Mouse (Mus musculus) lung, adult 2 months (tissue): ENCODE results near the gene B3gnt2. TPM values are rescaled to one million over a fixed set of nuclear protein-coding genes. Genes with fewer than 3 reads are reported as not detected.
A peak's percentile ranks its signal among the peaks of the same experiment; 100 is the strongest.

Experiments
- DNase-seq: peaks from one replicate; pipeline ENCODE4 v3.0.0; 2022
- H3K4me1 ChIP-seq: fragments of 200-500 bp; 2 replicates; pipeline ENCODE4 v1.6.1; 2011; ENCODE audit warnings: low read length; ENCODE audit not compliant: control insufficient read depth, insufficient read depth
- H3K4me3 ChIP-seq: fragments of 200-500 bp; replicated peaks from 2 replicates; pipeline ENCODE3; 2011; ENCODE audit warnings: low read depth, mild to moderate bottlenecking, control low read depth, low read length; ENCODE audit errors: extremely low read depth
- CTCF ChIP-seq: fragments of 200-500 bp; IDR thresholded peaks from 2 replicates; pipeline ENCODE4 v1.5.1; 2011; ENCODE audit warnings: mild to moderate bottlenecking, low read length, control low read depth; ENCODE audit not compliant: insufficient read depth
- POLR2A ChIP-seq: fragments of 200-500 bp; IDR thresholded peaks from 2 replicates; pipeline ENCODE4 v1.6.1; 2011; ENCODE audit warnings: low read depth, mild to moderate bottlenecking, control low read depth, low read length, borderline replicate concordance; ENCODE audit errors: extremely low read depth
- WGBS: fragments of 180-500 bp; shearing (Covaris S2); methylation state at CpG from one replicate; pipeline ENCODE4 v1.1.7; 2018; 5-methylcytosine and 5-hydroxymethylcytosine counted together
- polyA plus RNA-seq: library from polyadenylated mRNA; depleted of rRNA; stranded (reverse); fragments of >200 nt; gene quantifications from 2 replicates; pipeline ENCODE4 v1.2.3, GENCODE M21; 2012

Gene B3gnt2
- polyA plus RNA-seq, 1 experiment: 18.6 TPM

- DNase-seq: no peak
- Histone ChIP-seq H3K4me1 (peaks cover 9% of the 10 kb centered on the region), H3K4me3 (peak overlapping the region; percentile 17)
- TF ChIP-seq POLR2A (no peak), CTCF (no peak)
- WGBS: 27% methylated on average over 4 of the region's 4 CpGs
Measured at GRCm38 (mm10) chr11:22872307-22872680, 11.5 kb upstream of the B3gnt2 start.

- no peak for DNase-seq
- peak overlapping the region; percentile 49 for H3K4me3 ChIP-seq
Measured at GRCm38 (mm10) chr11:22871628-22872306, 11.0 kb upstream of the B3gnt2 start.

GRCm38 (mm10) chr11:22868582-22868981, 7.8 kb upstream of the B3gnt2 start:
- TF ChIP-seq POLR2A (no peak), CTCF (no peak)
- WGBS: 72% methylated on average over 8 of the region's 8 CpGs
- DNase-seq: no peak

More at GRCm38 (mm10) chr11:22871628-22872306, 11.0 kb upstream of the B3gnt2 start:
- WGBS: 21% methylated on average over 7 of the region's 7 CpGs
- H3K4me1 ChIP-seq: peaks cover 9% of the 10 kb centered on the region
- TF ChIP-seq CTCF (no peak), POLR2A (0 out of 2 replicates have a peak, but pooled peaks have one; percentile 15)

GRCm38 (mm10) chr11:22867691-22868090, 6.9 kb upstream of the B3gnt2 start:
- H3K4me1 ChIP-seq: peaks cover 13% of the 10 kb centered on the region
- 87% methylated on average over 5 of the region's 5 CpGs for WGBS
- DNase-seq: no peak
- TF ChIP-seq POLR2A: no peak
- no peak for TF ChIP-seq CTCF
- H3K4me3 ChIP-seq: no peak overlapping the region

More at GRCm38 (mm10) chr11:22868582-22868981, 7.8 kb upstream of the B3gnt2 start:
- Histone ChIP-seq H3K4me1 (peaks cover 14% of the 10 kb centered on the region), H3K4me3 (no peak overlapping the region)

GRCm38 (mm10) chr11:22865635-22866246, 5.0 kb upstream of the B3gnt2 start:
- TF ChIP-seq POLR2A: no peak
- no peak for TF ChIP-seq CTCF
- DNase-seq: no peak
- WGBS: 87% methylated on average over 7 of the region's 7 CpGs
- Histone ChIP-seq H3K4me1 (peaks cover 8% of the 10 kb centered on the region), H3K4me3 (no peak overlapping the region)

- TF ChIP-seq CTCF (no peak), POLR2A (no peak)
- H3K4me3 ChIP-seq: no peak overlapping the region
- peaks cover 8% of the 10 kb centered on the region for H3K4me1 ChIP-seq
- WGBS: 70% methylated on average over 8 of the region's 8 CpGs
- DNase-seq: no peak
Measured at GRCm38 (mm10) chr11:22864305-22865060, 3.7 kb upstream of the B3gnt2 start.

- DNase-seq: no peak
- TF ChIP-seq CTCF (no peak), POLR2A (no peak)
- 64% methylated on average over 4 of the region's 4 CpGs for WGBS
Measured at GRCm38 (mm10) chr11:22863581-22863980, 2.8 kb upstream of the B3gnt2 start.

GRCm38 (mm10) chr11:22861315-22861714, 554 bp upstream of the B3gnt2 start:
- 58% methylated on average over 4 of the region's 4 CpGs for WGBS
- no peak for DNase-seq

More at GRCm38 (mm10) chr11:22863581-22863980, 2.8 kb upstream of the B3gnt2 start:
- Histone ChIP-seq H3K4me3 (no peak overlapping the region), H3K4me1 (peaks cover 8% of the 10 kb centered on the region)

GRCm38 (mm10) chr11:22859633-22860334, 977 bp downstream of the B3gnt2 start:
- peak; percentile 93 for DNase-seq
- TF ChIP-seq POLR2A (peak; percentile 81; the same call in 1 of the 2 replicates), CTCF (no peak)
- Histone ChIP-seq H3K4me3 (peak overlapping the region; percentile 86), H3K4me1 (peaks cover 15% of the 10 kb centered on the region)
- WGBS: under 1% methylated on average over 55 of the region's 55 CpGs

More at GRCm38 (mm10) chr11:22861315-22861714, 554 bp upstream of the B3gnt2 start:
- Histone ChIP-seq H3K4me3 (no peak overlapping the region), H3K4me1 (peaks cover 16% of the 10 kb centered on the region)
- no peak for TF ChIP-seq POLR2A
- TF ChIP-seq CTCF: no peak
